Mouse (Mus musculus): ENCODE results near the gene Nt5c3. TPM values are rescaled to one million over a fixed set of nuclear protein-coding genes. Genes with fewer than 3 reads are reported as not detected.

Nt5c3 gene
- polyA plus RNA-seq, 1 experiment from 2014 or later, result 174 TPM

Other genes starting within 250 kb of the Nt5c3 start
- gene Lsm5, start 219.2 kb downstream of the Nt5c3 start, polyA plus RNA-seq (2014; fragmentation: Nextera tagmentation; extraction: Ambion mirVana), result 80.4 and 93.8 TPM in 2 replicates
- 40.2 and 41.8 TPM in 2 replicates for gene Avl9, start 209.0 kb downstream of the Nt5c3 start, polyA plus RNA-seq (2014; fragmentation: Nextera tagmentation; extraction: Ambion mirVana)
- gene Kbtbd2, start 126.1 kb downstream of the Nt5c3 start, polyA plus RNA-seq (2014; fragmentation: Nextera tagmentation; extraction: Ambion mirVana), result 26.4 and 32.2 TPM in 2 replicates
- gene Fkbp9, start 91.9 kb downstream of the Nt5c3 start, polyA plus RNA-seq (2014; fragmentation: Nextera tagmentation; extraction: Ambion mirVana), result 42.2 and 42.6 TPM in 2 replicates
- gene Vmn1r4, start 83 bp upstream of the Nt5c3 start, polyA plus RNA-seq (2014; fragmentation: Nextera tagmentation; extraction: Ambion mirVana), result 0.62 and 0.72 TPM in 2 replicates
- not detected in 2 replicates for gene Vmn1r5, start 46.3 kb upstream of the Nt5c3 start, polyA plus RNA-seq (2014; fragmentation: Nextera tagmentation; extraction: Ambion mirVana)
- gene Vmn1r6, start 73.3 kb upstream of the Nt5c3 start, polyA plus RNA-seq (2014; fragmentation: Nextera tagmentation; extraction: Ambion mirVana), result not detected in 2 replicates
- not detected in 2 replicates for gene Vmn1r7, start 101.4 kb upstream of the Nt5c3 start, polyA plus RNA-seq (2014; fragmentation: Nextera tagmentation; extraction: Ambion mirVana)
- gene Vmn1r8, start 108.4 kb upstream of the Nt5c3 start, polyA plus RNA-seq (2014; fragmentation: Nextera tagmentation; extraction: Ambion mirVana), result not detected in 2 replicates
- not detected in 2 replicates for gene Vmn1r9, start 142.9 kb upstream of the Nt5c3 start, polyA plus RNA-seq (2014; fragmentation: Nextera tagmentation; extraction: Ambion mirVana)
- gene Vmn1r10, start 185.5 kb upstream of the Nt5c3 start, polyA plus RNA-seq (2014; fragmentation: Nextera tagmentation; extraction: Ambion mirVana), result not detected in 2 replicates
- gene Vmn1r11, start 209.5 kb upstream of the Nt5c3 start, polyA plus RNA-seq (2014; fragmentation: Nextera tagmentation; extraction: Ambion mirVana), result not detected in 2 replicates
- gene Vmn1r12, start 233.0 kb upstream of the Nt5c3 start, polyA plus RNA-seq (2014; fragmentation: Nextera tagmentation; extraction: Ambion mirVana), result not detected in 2 replicates